Mouse (Mus musculus) cerebellum, postnatal 36 days (tissue): ENCODE results near the gene Kcnk10.
"Not testable (repeated sequence)": the region's sequence is repeated elsewhere in the genome, so short reads cannot be mapped to it uniquely, and the experiment has no call there.

ENCODE experiments used
- DNase-seq, 2 experiments: peaks; one replicate each; pipeline ENCODE4 v3.0.0; 2021 to 2022; ENCODE audit warnings: mixed read lengths in 2 of 2

Kcnk10 gene

DNA sequence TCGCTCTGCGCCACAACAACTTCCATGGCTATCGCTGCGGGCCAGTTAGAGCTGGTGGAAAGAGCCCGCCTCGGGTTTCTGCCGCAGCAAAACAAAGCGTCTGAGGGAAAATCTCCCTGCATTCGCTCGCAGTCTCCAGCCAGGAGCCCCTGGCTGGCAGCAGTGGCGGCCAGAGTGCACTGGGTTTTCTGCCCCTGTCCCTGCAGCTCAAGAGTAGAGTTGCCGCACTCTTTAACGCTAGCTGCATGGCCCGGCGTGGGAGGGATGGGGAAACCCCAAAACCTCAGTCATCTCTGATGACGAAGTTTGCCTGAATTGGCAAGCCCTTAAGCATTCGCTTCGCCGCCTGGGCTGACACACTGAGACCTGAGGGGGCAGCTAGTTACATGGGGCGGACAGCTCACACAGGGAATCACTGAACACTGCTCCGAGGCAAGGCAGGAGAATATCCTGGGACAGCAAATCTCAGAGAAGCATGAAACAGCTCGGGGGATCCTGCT lies at the start of gene Kcnk10:
TSS of gene Kcnk10 (minus strand) at position 450 of the 500 bp plus-strand sequence.
- peak; percentile 67 to 75 for DNase-seq

DNA sequence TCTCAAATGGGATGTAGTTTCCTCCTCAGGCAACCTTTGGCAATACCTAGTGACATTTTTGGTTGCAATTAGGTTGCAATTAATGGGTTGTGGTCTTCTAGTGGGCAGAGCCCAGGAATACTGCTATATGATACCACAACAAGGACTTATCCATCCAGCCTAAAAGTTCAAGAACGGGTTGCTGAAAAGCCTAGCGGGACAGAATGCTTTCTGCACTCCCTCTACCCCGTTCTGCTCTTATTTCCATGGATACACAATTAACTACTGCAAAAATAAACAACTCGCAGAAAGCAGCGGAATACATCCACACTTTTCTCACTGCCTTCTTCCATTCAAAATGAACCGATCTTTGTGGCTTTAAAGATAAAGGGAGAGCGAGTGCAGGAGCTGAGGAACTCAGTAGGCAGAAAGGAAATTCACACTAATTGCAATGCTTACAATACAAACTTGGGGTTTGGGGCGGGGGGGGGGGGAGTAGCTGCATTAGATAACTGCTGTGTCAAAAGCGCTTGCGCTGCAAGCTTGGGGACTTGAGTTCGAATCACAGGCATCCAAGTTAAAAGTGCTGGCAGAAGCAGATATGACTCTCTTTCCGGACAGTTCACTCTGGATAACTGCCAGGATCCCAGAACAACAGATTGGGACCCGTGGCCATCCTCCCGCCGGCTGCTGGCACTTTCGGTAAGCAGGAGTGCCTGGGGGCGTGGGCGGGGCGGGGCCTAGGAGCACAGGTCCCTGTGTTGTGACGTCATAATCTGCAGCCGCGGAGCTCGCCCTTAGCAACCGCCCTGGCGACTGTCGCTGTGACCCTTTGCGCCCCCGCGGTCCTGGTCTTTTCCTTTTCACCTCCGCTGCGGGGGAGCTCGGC lies 49.5 kb upstream of the Kcnk10 start, which contains the start of gene Spata7:
TSS of gene Spata7 (plus strand) at position 766 of the 868 bp plus-strand sequence.
- DNase-seq, result peak; percentile 82 to 86

DNA sequence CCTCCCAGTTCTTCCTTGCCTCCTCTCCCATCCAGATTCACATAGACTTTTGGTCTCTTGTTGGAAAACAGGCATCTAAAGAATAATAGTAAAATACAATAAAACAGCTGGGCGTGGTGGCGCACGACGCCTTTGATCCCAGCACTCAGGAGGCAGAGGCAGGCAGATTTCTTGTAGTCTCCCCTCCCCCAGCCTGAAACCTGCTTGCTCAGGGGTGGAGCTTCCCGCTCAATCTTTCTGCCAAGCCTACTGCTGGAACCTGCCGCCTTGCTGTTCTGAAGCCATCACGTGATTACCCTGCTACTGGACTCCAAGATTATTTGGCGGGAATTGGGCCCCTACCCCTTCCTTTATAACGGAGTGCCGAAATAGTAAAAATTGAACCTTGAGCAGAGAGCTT lies 45.2 kb upstream of the Kcnk10 start:
- not testable (repeated sequence) for DNase-seq

DNA sequence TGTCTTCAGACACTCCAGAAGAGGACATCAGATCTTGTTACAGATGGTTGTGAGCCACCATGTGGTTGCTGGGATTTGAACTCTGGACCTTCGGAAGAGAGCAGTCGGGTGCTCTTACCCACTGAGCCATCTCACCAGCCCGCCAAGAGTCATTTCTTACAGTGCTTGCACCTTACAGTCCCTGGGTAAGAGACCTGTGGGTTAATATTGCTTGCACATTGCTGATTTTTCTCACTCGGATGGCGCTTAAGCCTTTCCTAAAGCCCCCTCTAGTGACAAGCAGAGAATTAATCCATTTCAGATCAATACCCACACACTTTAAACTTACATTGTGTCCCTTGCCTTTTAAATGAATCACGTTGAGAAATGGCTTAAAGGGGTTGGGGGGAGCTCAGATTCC lies 42.8 kb upstream of the Kcnk10 start:
- peak; percentile 9 to 18 for DNase-seq

DNA sequence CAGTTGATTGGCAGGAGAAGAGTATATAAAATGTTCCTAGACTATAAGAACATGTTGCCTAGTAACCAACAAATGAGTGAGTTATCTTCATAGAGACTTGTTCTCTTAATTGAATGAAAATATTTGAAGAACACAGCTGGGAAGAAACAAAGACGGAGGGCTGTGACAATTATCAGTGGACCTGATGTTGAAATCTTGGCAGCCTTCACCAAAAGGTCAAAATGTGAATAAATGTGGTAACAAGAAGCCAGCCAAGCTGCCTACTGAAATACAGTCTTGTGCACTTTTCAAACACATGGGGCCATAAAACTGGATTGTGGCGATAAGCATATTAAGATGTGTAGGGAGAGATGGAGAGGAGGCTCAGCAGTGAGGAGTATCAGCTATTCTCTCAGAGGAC lies 41.4 kb upstream of the Kcnk10 start:
- DNase-seq, result no peak

DNA sequence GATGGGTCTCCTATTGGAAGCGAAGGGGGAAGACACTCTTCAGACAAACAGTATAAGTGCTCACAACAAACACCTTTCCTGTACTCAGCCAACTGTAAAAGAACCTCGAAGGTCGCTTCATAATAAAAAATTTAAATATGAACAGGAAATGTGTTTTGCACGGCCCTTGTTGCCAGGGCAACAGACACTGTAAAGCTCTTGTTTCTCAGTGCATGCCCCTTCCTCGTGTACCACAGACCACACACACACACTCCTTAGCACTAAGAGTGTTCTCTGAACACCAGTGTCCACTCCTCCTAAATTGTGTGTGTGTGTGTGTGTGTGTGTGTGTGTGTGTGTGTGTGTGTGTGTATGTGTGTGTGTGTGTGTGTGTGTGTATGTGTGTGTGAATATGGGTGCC lies 37.6 kb upstream of the Kcnk10 start:
- DNase-seq, result no peak

DNA sequence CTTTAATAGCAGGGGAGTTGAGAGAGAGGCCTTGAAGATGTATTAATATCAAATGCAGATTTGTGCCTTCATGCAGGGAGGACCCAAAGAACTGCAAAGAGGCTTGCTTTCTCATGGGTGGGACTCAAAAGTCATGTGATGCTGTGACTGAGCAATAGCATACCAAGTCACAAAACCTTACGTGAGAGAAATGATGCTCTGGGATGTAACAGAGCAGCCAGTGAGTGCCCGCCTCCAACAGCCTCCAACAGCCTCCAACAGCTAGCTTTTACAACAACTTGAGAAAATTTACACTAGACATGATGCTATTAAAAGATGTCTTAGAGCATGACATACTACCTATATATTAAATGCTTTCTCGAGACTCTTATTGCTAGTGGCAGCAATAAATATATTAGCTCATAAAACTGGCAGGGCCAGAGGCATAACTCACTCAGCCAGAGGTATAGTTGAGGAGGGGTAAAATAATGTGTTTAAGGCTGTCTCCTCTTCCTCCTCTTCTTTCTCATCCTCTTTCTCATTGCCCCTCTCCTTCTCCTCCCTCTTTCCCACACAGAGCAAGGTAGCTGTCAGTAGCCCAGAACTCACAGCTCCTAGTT lies 36.9 kb upstream of the Kcnk10 start:
- no peak for DNase-seq

DNA sequence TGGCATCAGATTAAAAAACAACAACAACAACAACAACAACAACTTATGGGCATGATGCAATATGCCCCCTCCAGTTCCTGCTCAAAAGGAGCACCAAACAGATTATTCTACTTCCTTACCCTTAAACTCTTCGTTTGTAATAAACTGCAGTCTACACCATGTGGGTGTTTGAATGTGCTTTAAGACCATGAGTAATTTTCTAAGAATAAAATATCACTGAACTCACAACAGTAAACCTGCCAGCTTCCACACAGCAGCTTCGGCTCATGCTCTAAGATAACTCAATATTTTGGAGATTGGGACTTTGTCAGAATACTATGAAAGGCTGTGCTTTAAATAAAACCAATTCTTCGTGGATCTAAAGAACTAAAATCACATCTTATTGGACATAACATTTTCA lies 32.2 kb upstream of the Kcnk10 start:
- no peak for DNase-seq

DNA sequence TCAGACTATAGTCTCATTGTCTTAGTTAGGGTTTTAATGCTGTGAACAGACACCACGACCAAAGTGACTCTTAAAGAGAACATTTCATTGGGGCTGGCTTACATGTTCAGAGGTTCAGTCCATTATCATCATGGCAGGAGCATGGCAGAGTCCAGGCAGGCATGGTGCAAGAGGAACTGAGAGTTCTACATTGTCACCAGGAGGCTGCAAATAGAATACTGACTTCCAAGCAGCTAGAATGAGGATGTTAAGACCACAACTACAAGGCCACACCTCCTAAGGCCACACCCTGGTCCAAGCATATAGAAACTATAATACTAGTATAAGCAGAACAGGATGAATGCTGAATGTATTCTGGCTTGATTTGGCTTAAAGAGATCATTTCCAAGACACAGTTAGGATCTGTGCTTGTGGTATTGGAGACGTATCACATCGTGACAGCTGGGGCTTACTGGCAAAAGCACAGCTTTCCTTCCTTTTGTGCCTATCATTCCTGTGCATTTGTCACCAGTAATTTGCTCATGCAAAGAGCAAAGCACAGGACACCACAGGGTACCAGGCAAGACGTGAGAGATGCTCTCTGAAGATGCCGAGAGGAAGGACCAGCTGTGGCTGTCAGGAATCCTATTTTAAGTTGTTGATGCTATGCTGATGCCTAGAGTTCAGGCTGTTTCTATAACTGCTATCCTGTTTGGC lies 28.6 kb upstream of the Kcnk10 start:
- DNase-seq, result peak in 1 of 2 experiments; percentile 16

DNA sequence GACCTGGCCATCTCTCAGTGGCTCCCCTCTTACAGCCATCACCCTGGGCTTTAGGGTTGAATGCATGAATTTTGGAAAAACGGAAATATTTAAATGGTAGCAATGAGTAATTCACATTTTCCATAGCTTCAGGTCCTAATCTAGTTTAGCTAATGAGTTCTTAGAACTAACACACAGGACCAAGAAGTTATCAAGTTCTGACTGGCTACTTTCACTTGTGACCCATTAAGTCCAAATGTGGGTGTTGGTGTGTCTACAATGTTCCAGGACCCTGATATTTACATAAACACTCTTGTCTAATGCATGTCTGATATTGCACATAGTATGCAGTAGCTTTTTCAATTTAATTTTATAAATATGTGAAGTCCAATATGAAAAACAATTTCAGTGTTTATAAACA lies 27.2 kb upstream of the Kcnk10 start:
- DNase-seq, result no peak

DNA sequence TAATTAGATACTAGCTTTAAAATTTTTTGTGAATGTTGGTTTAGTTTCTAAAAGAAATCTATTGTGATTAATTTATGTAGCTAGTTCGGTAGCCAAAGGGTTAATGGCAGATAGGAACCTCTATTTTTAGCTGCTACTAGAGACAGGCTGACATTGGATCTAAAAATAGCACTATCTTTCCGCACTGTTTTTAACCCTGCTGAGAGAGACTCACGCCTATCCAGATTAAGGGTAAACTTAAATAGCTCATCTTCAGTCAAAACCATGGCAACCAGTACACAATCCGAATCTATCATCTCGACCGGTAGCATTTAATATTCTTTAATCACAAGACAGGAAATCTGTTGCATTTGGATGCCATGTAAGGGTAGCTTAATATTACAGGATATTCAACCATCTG lies 24.0 kb upstream of the Kcnk10 start:
- DNase-seq, result peak in 1 of 2 experiments; percentile 13

DNA sequence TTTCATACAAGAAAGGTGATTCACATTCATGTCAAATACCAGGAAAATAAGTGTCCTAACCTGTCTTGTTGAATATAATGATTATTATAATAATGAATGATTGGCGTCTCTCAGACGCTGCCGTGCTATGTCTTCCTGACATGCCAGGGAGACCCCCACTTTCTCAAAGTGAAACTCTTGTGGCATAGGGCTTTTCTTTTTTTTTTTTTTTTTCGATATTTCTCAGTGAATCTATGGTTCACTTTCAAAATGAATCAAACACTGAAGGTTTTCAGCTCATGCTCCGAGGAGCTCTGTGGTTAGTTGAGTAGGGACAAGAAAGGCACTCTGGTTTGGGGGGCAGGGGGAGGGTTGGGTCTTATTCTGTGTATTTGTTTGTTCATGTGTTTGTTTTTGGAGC lies 22.8 kb upstream of the Kcnk10 start:
- DNase-seq, result no peak

DNA sequence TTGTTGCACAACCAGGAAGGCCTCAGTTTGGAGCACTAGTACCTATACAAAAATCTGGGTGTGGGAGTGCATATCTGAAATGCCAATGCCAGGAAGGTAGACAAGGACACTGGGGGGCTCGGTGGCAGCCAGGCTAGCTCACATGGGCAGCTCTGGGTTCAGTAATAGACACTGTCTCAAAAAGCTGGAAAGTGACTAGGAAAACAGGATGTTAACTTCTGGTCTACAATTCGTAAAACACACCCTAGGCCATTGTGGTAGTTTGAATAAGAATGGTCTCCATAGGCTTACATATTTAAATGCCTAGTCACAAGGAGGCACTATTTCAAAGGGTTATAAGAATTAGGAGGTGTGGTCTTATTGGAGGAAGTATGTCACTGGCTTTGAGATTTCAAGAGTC lies 12.9 kb upstream of the Kcnk10 start:
- DNase-seq, result no peak

DNA sequence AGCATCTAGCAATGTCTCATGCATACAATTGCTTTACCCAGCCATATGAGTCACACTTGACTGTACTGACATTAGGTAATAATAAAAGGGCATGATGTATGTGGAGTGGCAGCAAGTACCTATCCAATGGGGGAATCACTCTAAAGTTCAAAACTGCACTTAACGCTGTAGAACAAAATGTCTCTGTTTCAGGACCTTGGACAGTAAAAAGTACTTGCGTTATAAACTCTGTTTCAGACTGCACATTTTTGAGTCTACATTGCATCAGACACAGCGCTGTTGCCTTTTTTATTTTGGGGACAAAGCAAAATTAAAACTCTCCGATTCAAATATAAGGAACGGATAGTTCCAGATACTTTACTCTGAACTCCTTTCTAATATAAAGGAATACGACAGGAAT lies 10.5 kb upstream of the Kcnk10 start:
- no peak for DNase-seq

DNA sequence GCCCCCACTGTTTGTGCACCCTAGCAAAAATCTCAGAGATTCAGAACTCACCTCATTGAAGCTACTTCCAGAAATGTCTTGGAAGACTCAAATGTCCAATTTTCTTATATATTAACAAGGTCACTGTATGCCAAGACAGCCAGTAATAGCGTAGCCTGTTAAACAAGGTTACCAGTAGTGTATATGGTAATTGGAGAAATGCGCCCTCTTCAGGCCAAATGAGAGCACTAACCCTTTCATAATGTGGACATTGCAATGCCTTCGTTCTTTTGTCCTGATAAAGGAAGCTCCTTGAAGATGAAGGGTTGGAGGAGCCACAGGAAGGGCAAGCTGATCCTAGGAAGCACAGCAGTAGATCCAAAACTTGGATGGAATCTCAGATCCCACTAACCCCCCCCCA lies 7.2 kb upstream of the Kcnk10 start:
- peak in 1 of 2 experiments; percentile 56 for DNase-seq

DNA sequence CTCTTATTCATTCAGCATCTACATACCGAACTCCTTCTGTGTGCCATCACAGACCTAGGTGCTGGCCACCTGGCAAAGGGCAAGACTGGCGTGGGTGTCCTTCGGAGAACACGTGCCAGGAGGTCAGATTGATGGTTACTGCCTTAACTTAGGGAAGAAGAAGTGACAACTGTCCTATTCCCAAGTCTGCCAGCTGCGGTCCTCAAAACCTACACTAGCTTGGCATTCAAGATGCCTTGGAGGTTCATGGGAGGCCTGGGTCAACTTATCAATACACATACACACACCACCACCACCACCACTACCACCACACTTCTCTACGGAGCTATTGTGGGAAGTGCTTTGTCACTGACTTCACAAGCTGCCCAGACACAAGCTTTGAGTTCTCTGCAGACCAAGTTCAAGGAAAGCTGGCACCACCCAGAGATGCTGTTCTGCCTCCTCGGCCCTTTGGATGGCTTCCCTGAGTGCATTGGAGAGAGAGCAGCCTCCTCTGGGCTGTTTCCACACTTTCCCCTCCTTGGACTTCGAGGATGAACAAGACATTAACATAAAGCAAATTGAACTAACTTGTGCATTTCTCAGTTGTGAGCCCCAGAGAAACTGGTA lies 2.1 kb downstream of the Kcnk10 start:
- DNase-seq, result peak; percentile 41 to 59

DNA sequence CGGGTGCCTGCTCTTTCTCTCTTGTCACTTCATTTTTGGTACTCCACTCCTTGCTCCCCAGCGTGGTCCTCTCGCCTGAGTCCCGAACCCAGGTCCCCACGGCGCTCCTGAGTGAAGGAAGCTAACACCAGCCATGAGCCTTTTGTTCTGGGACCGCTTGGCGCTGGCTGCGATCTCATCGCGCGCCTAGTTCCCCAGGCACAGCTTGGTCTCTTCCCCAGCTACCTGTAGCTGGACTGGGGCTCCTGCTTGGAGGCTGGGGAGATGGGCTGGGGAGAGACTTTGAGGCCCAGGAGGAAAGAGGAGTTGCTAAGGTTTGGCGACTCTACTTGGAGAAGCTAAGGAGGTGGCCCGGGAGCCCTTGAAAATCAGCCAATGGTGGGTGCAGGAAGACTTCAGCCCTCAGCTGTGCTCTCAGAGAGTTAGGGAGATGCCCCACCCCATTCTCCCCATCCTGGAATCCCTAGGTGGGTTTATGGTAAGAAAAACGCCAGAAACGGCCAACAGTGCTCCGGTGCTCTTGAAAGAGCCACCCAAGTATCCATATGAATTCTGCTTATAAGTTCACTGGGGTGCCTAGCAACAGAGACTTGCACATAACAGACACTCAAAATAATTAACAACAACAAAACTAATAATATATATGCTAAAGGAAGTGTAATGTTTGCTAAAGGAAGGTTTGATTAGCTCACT lies 2.8 kb downstream of the Kcnk10 start:
- no peak for DNase-seq

DNA sequence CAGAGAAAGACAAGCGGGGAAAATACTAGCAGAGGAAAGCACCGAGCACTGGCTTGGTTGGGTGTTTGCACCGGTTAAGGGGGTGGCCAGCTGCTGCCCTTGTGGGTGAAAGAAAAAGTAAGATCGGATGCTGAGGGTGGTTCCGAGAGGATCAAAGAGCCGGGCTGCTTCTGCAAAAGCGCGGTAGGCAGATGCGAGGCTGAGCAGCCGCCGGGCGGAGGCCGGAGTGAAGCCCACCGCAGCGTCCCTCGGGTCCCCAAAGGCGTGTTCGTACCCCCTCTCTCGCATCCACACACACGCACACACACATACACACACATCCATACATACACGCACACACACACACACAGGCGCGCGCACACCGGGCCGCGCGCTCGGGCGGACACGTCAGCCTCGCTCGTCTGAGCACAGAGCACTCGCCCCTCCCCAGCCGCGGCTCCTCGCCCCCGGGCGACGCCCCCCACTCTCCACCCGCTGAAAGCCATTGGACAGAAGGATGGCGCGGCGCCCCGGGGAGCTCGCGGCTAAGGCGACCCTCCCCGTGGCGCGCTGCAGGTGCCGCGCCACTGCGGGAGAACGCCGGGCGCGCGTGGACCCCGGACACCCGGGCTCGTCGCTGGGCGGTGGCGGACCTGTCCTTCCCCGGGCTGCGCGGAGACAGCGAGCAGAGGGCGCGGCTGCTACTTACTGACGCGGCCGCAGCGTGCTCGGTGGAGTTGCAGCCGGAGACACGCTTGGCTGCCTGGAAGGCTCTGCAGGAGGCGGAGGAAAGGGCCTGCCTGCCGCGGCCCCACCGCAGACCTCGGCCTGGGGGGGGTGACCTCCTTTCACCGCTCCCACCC lies 3.5 kb downstream of the Kcnk10 start:
- peak; percentile 68 to 70 for DNase-seq

DNA sequence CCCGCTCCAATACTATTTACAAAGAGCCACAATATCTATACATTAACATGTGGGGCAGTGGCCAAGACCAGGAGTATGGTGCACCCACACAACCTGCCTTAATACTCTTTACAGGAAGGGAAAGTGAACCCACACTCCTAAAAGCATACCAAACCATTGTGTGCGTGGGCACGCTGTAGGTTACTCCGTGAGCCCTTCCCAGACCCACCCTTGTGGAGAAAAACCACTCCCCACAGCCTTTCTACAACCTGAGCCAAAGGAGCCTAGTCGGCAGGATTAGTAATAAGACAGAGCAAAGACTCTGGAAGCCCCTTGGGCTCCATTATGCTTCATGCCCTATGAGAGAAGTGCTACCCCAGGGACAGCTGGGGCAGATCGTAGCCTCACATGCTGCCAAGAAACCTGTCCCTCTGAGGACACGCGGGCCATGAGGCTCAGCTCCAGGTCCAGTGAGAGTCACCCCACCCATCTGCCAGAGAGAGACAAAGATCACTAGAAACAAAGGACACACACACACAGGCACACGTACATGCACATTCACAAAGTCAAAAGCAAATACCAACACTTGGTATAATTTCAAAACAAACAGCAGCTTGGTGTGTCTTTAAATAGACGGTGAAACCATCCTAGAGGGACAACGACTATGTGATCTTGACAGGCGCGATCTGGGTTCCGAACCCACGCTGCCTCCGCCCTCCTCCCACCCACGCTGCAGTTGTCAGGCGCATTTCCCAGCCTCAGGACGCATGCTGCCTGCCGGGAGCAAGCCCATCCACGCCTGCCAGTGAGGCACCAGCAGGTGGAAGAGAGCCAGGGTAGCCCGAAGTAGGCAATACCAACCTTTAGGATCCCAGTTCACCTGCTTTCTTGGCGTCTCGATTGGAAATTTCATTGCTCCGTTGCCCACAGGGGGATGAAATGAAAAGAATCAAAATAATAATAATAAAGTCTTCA lies 4.5 kb downstream of the Kcnk10 start:
- peak; percentile 88 to 89 for DNase-seq
